Mouse (Mus musculus) embryonic stem cell, embryonic (primary cell): Measurements from ENCODE around the gene Plpp7.

ENCODE experiments used
- CTCF ChIA-PET, 4 experiments: fragments of 300-600 bp in 2 of 4; fragments of 350-600 bp in 2 of 4; sonication (Branson Sonifier 250); formaldehyde crosslinking; loops; one replicate each; lab custom pipeline; 2022; ENCODE audit warnings: inconsistent platforms in 2 of 4; lab: Charles Lee
- POLR2A ChIA-PET, 4 experiments: fragments of 300-600 bp in 2 of 4; fragments of 350-600 bp in 2 of 4; sonication (Branson Sonifier 250); formaldehyde crosslinking; loops; one replicate each; lab custom pipeline; 2022; ENCODE audit warnings: antibody characterized with exemption in 4 of 4, inconsistent platforms in 1 of 4; lab: Charles Lee

Gene Plpp7

DNA sequence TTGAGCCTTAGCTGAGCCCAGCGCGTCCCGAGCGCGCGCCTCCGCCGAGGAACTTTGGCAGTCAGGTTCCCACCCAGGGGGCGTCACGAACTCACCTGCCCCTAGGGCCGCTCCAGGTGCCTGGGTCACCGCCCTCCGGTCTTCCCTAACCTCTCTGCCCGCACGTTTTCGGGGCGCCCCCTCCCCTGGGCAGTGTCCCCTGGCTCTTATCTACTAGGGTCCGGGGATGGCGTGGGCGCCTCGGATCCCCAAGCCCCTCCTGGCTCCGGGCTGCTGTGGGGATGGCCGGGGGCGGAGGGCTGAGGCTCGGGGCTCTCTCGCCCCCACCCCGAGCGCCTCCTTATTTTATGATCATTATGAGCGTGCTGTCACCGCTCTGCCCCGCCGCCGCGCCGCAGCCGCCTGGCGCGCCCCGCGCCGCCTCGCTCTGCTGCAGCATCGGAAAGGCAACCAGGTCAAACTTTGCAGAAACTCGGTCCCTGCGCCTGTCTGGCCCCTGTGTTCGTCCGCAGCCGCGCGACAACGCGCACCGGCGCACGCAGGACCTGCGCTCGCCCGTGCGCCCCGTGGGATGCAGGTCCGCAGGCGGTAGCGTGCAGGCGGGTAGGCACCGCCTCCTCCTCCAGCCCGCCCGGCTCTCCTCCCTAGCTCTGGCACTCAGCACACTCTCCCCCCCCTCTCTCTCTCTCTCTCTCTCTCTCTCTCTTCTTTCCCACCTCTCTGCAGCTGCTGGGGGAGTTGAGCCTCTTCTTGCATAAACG, 11.0 kb upstream of the Plpp7 start, which contains the start of gene Fam78a:
Gene Fam78a, minus strand, starts transcription at position 747 of the 761 bp plus-strand sequence.
- CTCF ChIA-PET = interaction anchor here (0.6 to 1.9 kb wide), 9 partner anchors 13 to 1922 kb away, joined by 3 to 6 read pairs (median 4); no protein-coding TSS in a partner anchor
- POLR2A ChIA-PET = interaction anchor here in 3 of 4 experiments (0.5 to 3.1 kb wide), 17 partner anchors 9 to 696 kb away, joined by 3 to 24 read pairs (median 4); partner anchors contain the start of genes Plpp7 (in 1 of the 3) and Swi5 (in 1 of the 3)

- POLR2A ChIA-PET = interaction anchor here in 2 of 4 experiments (0.5 to 3.1 kb wide), 9 partner anchors 10 to 560 kb away, joined by 3 to 24 read pairs (median 4); partner anchors contain the start of gene Swi5 (in 1 of the 2)
Measured at GRCm38 (mm10) chr2:32084872-32085199, 10.5 kb upstream of the Plpp7 start.

DNA sequence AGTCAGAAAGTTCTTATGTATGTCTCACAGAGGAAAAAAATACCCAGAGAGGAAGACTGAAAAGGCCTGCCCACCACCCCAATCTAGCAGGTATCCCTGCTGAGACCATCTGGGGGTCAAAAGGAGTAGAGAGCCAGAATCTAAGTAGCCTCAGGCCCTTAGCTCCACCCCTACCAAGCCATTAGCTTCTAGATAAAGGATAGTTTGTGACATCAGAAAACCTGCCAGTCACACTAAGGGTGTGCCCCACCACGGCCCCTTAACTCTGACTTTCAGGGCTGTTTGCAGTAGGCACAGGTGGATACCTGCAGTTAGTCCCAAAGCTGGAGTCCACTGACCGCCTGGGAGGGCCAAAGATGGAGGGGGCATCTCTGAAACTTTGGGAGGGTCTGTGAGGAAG, 10.1 kb upstream of the Plpp7 start:
- POLR2A ChIA-PET = interaction anchor here in 2 of 4 experiments (0.5 to 3.1 kb wide), 6 partner anchors 11 to 276 kb away, joined by 3 to 24 read pairs (median 4); partner anchors contain the start of gene Swi5 (in 1 of the 2)
- CTCF ChIA-PET = interaction anchor here in 2 of 4 experiments (0.9 to 1.9 kb wide), 2 partner anchors 49 kb away, joined by 3 to 5 read pairs; no protein-coding TSS in a partner anchor

More at GRCm38 (mm10) chr2:32084872-32085199, 10.5 kb upstream of the Plpp7 start:
- CTCF ChIA-PET = interaction anchor here in 3 of 4 experiments (0.6 to 1.9 kb wide), 3 partner anchors 49 to 1923 kb away, joined by 3 to 5 read pairs (median 3); no protein-coding TSS in a partner anchor

DNA sequence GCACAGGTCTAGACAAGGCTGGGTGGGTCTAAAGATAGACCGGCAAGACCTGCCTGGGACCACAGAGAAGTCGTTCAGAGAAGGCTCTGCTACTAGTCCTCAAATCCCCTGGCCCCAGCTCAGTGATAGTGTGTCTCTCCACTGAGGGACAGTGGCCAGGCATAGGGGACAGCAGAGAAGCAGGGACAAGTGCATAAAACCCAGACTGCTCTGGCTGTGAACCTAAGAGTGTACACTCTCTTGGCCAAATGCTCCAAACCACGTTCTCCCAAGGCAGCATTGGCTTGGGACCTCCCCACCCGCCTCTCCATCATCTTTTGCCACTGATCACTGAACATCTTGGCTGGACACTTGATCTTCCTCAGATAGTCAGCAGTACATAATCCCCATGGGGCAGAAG, 7.7 kb upstream of the Plpp7 start:
- ChIA-PET POLR2A (interaction anchor here in 1 of 4 experiments (0.8 kb wide), 2 partner anchors 10 to 50 kb away, joined by 3 read pairs; no protein-coding TSS in a partner anchor), CTCF (interaction anchor here in 1 of 4 experiments (0.7 to 2.1 kb wide), 2 partner anchors 47 to 907 kb away, joined by 3 to 5 read pairs; no protein-coding TSS in a partner anchor)

DNA sequence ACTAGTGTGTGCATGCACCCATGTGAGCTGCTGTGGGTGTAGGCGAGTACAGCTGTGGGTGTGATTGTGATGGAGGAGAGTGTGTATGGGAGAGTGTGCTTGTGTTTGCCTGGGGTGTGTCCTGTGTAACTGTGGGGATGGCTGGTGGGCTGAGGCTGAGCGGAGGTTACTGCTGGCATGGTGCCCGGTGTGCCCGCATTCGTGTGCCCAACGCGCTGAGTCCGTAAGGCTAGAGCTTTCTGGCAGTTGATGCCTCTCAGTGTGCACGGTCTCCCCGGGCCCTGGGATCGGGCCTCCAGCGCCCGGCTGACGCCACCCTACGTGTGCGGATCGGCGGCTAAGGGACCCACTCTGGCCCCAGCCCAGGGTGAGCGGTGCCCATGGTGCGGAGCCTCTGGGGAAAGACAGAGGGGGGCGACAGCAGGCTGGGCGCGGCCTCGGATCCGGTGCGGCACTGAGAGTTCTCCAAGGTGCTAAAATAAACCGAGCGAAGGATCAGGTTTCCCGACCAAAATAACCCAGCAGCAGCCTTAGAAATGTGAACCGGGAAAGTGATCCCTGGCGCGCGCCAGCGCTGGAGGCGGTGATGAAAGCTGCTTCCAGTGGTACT, 6.9 kb upstream of the Plpp7 start:
- ChIA-PET POLR2A (interaction anchor here in 3 of 4 experiments (0.6 to 1.8 kb wide), 10 partner anchors 11 to 203 kb away, joined by 3 to 4 read pairs (median 3); no protein-coding TSS in a partner anchor), CTCF (interaction anchor here in 2 of 4 experiments (0.5 to 2.1 kb wide), 6 partner anchors 16 to 907 kb away, joined by 3 to 5 read pairs (median 3); partner anchors contain the start of gene Slc25a25 (in 1 of the 2))

- ChIA-PET CTCF (interaction anchor here in 1 of 4 experiments (0.7 kb wide), 1 partner anchor 42 kb away, joined by 3 read pairs; no protein-coding TSS in a partner anchor), POLR2A (interaction anchor here in 2 of 4 experiments (1.1 to 1.8 kb wide), 5 partner anchors 9 to 82 kb away, joined by 3 to 6 read pairs (median 4); no protein-coding TSS in a partner anchor)
Measured at GRCm38 (mm10) chr2:32089606-32090005, 5.7 kb upstream of the Plpp7 start.

DNA sequence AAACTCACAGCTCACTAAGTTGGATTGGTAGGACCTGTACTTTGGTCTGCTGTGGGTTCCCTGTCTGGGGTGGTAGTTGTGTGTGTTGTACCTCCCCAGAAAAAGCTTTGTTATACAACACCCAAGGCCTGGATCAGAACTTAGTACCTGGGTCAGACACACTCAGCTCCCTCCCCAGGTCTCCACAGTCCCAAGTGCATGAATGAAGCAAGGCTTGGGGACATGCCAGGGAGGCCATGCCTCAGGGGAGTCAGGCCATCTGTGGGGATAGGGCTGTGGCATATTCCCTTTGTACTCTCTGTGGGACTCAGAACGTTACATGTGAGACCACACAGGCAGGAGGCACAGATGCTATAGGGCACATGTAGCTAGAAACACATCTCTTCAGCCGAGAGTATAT, 5.2 kb upstream of the Plpp7 start:
- ChIA-PET POLR2A (interaction anchor here in 2 of 4 experiments (0.6 to 1.8 kb wide), 6 partner anchors 9 to 376 kb away, joined by 3 to 6 read pairs (median 4); no protein-coding TSS in a partner anchor), CTCF (interaction anchor here in 1 of 4 experiments (0.5 to 0.6 kb wide), 2 partner anchors 11 to 797 kb away, joined by 3 read pairs; no protein-coding TSS in a partner anchor)

- ChIA-PET POLR2A (no interaction called here), CTCF (no interaction called here)
Measured at GRCm38 (mm10) chr2:32091956-32092355, 3.4 kb upstream of the Plpp7 start.

GRCm38 (mm10) chr2:32094001-32094707, 1.2 kb upstream of the Plpp7 start:
- ChIA-PET CTCF (no interaction called here), POLR2A (no interaction called here)

- CTCF ChIA-PET = interaction anchor here in 1 of 4 experiments (0.7 kb wide), 1 partner anchor 900 kb away, joined by 3 read pairs; no protein-coding TSS in a partner anchor
- POLR2A ChIA-PET = interaction anchor here in 2 of 4 experiments (1.1 to 1.5 kb wide), 3 partner anchors 10 to 18 kb away, joined by 3 to 5 read pairs (median 4); no protein-coding TSS in a partner anchor
Measured at GRCm38 (mm10) chr2:32096122-32096420, 743 bp downstream of the Plpp7 start.

DNA sequence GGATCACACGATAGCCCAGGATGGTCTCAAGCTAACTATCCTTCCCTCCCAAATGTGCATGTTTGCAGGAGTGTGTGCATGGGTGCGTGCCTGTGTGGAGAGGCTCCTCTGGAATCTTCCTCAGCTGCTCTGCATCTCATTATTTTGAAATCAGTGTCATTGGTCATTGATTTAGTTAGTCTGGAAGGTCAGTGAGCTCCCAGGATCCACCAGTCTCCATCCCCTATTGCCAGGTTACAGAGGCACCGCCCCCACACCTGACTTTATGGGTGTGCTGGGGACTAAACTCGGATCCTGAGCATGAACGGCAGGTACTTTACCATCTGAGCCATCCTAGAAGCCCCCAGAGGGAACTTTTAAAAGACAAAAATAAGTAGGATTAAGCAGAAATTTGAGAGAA, 7.6 kb downstream of the Plpp7 start:
- ChIA-PET POLR2A (interaction anchor here in 2 of 4 experiments (0.5 to 2.2 kb wide), 15 partner anchors 13 to 402 kb away, joined by 3 to 9 read pairs (median 4); partner anchors contain the start of genes Fam78a (in 2 of the 2) and Swi5 (in 1 of the 2)), CTCF (interaction anchor here in 1 of 4 experiments (0.8 to 1.1 kb wide), 2 partner anchors 180 to 302 kb away, joined by 3 read pairs; no protein-coding TSS in a partner anchor)

- ChIA-PET POLR2A (interaction anchor here in 2 of 4 experiments (0.6 to 2.2 kb wide), 11 partner anchors 13 to 184 kb away, joined by 3 to 9 read pairs (median 4); partner anchors contain the start of genes Fam78a (in 2 of the 2) and Swi5 (in 1 of the 2)), CTCF (interaction anchor here in 2 of 4 experiments (0.6 to 1.1 kb wide), 2 partner anchors 139 to 301 kb away, joined by 3 to 4 read pairs; no protein-coding TSS in a partner anchor)
Measured at GRCm38 (mm10) chr2:32103557-32103956, 8.2 kb downstream of the Plpp7 start.

DNA sequence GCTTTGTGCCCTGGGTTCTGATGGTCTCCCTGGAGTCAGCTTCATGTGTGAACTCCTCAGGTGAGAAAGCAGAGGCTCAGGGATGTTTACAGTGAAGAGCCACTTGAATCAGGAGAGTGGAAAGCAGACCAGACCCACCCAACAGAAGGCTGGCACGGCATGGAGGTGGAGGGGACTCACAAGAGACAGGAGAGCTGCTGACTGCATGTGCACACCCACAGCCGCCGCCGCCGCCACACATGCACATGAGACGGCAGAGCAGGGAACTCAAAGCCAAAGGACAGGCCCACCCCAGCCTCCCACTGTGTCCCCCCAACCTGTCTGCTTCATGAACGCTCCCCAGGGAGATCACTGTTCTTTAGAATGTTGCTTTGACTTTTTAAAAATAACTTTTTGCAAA, 8.8 kb downstream of the Plpp7 start:
- CTCF ChIA-PET = interaction anchor here in 3 of 4 experiments (0.5 to 0.7 kb wide), 3 partner anchors 16 to 139 kb away, joined by 3 to 4 read pairs (median 3); no protein-coding TSS in a partner anchor
- POLR2A ChIA-PET = interaction anchor here in 2 of 4 experiments (1.1 to 2.2 kb wide), 5 partner anchors 20 to 202 kb away, joined by 3 to 9 read pairs (median 4); partner anchors contain the start of gene Fam78a (in 1 of the 2)

DNA sequence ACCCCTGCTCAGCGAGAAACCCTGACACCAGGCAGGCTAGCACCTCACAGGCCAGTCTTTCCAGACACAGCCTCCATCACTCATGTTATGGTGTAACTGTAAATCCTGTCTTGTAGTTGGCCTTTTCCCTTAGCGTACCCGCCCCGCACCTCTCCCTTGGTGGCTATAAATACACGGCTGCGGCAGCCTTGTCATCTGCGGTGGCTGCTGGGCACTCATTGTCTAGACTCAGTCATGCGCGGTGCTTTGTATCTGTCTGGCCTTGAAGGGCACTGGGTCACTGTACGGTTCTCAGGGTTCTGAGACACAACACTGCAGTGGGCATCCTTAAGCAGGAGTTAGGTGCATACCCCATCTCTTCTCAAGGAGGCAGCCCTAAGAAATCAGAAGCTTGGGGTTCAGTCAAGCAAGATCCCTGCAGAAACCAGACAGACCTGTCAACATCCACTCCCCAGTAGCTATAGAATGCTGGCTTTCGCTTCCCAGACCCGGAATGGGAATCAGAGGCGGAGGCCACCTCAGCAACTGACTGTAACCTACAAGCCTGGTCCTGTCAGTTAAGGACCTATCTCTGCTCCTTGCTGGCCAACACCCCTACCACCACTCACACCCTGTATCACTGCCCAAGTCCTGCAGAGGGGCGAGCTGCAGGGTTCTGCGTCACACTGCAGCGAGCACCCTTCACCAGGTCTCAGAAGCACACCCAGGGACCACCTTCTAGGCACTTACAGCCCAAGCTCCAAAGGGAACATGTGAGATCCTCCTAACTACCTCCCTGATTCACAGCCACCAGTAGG, 10.0 kb downstream of the Plpp7 start:
- CTCF ChIA-PET = interaction anchor here in 1 of 4 experiments (0.6 kb wide), 1 partner anchor 372 kb away, joined by 3 read pairs; no protein-coding TSS in a partner anchor
- POLR2A ChIA-PET = interaction anchor here in 1 of 4 experiments (1.3 to 1.8 kb wide), 2 partner anchors 10 to 203 kb away, joined by 3 to 4 read pairs; partner anchors contain the start of gene Plpp7

GRCm38 (mm10) chr2:32105930-32106329, 10.6 kb downstream of the Plpp7 start:
- POLR2A ChIA-PET = interaction anchor here in 2 of 4 experiments (1.2 to 1.8 kb wide), 3 partner anchors 10 to 99 kb away, joined by 3 to 4 read pairs (median 4); partner anchors contain the start of gene Plpp7 (in 1 of the 2)
- CTCF ChIA-PET = no interaction called here

GRCm38 (mm10) chr2:32111268-32111667, 15.9 kb downstream of the Plpp7 start:
- CTCF ChIA-PET = interaction anchor here in 2 of 4 experiments (0.6 kb wide), 2 partner anchors 119 to 215 kb away, joined by 3 to 5 read pairs; no protein-coding TSS in a partner anchor

More at GRCm38 (mm10) chr2:32111268-32111667, 15.9 kb downstream of the Plpp7 start:
- POLR2A ChIA-PET = interaction anchor here in 1 of 4 experiments (0.6 to 0.9 kb wide), 2 partner anchors 18 to 370 kb away, joined by 3 to 5 read pairs; no protein-coding TSS in a partner anchor
